Mouse (Mus musculus): ENCODE results near the gene Appl2. TPM values are rescaled to one million over a fixed set of nuclear protein-coding genes. Genes with fewer than 3 reads are reported as not detected.

Appl2 gene
- total RNA-seq, 4 experiments from 2014 or later = 15.9 to 18.4 (median 17.7) TPM

DNA sequence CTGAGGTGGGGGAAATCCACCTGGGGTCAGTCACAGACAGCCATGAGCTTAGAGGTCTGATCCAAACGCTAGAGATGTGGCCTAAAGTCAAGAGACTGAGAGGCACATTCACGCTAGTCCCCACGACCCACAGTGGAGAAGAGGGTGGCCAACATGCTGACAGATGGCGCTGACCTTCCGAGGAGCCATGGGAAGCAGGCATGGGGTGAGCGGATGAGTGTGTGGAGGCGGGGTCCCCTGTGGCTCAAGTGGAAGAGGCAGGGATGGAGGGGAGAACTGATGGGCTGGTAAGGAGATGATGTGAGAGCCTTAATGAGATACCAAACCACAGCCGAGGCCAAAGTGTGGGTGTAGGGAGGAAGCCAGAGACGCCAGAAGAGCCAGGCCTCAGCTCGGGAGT is 16.8 kb downstream of the Appl2 start:
- DNase-seq (ENCODE audit: low spot score in 2 of 2) = no peak

DNA sequence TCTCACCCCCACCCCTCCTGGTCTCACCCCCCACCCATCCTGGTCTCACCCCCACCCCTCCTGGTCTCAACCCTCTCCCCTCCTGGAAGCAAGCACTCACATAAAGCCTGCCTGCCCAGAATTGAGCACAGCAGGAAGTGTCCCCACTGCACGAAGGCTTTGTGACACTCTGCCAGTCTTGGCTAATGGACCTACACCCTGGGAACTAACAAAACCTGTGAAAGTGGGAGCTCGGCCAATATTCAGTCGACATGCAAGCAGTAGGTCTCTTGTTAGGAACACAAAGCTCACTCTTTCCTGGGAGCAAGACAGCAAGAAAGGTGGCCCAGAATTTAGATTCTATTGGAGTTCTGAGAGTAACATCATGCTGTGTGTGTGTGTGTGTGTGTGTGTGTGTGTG is 17.6 kb downstream of the Appl2 start:
- DNase-seq (ENCODE audit: low spot score in 2 of 2) = no peak

DNA sequence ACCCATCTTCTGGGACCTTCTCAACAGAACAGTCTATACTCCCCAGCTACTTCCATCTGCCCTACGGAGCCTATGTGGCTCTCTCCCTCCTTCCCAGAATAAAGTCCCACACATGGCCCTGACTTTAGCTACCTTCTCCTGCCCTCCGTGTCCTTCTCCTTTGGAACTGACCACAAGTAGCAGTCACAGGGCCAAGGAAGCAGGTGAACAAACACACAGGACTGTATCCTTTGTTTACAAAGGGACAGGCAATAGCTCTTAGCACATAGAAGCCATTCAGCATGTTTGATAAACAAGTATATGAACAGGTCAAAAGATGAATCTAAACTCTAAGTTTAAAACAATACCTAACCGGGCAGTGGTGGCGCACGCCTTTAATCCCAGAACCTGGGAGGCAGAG is 18.7 kb downstream of the Appl2 start:
- no peak for DNase-seq (ENCODE audit: low spot score in 2 of 2)

DNA sequence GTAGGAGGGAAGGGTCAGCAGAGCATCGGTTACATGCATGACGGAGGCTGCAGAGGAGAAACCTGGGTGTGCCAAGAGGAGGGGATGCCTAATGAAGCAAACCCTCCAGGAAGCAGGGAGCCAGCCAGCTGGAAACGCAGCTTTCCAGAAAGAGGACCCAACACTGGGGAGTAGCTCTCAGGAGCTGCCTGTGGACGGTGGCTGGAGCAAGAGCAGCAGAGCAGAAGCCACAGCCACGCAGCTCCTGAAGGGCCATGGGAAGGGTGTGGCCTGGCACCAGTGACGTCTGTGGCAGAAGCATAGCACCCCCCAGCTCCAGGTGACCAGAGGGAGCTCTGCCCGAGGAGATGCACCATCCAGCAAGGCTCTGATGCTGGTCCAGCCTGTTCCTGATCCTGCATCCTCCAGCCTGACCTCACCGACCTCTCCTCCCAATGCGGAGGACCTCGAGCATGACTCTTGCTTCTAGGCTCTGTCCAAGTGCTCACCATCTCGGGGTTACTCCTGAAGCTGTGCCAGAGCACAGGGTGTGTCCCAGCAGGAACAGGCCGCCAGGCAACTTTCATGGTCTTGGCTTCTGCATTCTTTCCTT is 19.3 kb downstream of the Appl2 start:
- DNase-seq (ENCODE audit: low spot score in 2 of 2) = peak; percentile 15 to 30

DNA sequence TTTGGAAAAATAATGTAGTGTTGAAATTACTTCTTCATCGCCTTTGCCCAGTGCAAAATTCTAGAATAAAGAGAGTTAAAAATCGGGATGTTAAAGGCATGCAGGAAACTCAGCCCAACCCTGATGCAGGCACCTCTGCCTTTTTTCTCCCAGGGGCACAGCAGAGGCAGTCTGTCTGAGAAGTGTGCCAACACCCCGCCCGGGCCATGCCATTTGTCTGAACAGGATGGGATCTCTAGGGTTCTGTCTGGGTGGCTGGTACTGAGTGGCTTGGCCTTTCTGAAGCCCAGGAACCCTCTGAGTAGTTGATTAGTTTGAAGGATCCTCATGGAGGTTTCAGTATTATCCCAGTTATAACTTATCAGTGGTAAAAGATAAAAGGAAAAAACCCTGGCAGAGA is 20.3 kb downstream of the Appl2 start:
- no peak for DNase-seq (ENCODE audit: low spot score in 2 of 2)

DNA sequence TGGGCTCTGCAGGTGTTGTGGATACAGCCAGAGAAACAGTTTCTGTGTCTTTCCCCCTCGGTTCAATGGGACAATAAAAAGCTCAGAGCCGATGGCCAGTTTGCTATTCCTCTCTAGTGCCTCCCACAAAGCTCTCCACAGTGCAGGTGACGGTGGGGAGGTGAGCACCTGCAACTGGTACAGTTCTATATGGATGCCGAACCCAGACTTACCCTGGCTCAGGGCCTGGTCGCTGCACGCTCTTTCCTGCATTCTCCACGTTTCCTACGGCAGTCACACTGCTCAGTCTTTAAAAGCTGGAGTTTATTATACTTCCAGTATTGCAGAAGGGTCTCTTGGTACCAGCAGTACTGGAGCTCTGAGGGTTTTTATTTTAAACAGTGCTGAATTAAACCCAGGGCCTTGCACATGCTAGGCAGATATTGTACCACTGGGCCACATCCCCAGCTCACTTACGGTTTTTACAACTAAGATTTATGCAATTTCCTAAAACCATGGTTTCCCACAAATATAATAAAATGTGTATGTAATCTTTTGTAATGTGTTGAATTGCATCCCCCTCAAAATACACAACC is 21.3 kb downstream of the Appl2 start:
- DNase-seq (ENCODE audit: low spot score in 2 of 2) = no peak

DNA sequence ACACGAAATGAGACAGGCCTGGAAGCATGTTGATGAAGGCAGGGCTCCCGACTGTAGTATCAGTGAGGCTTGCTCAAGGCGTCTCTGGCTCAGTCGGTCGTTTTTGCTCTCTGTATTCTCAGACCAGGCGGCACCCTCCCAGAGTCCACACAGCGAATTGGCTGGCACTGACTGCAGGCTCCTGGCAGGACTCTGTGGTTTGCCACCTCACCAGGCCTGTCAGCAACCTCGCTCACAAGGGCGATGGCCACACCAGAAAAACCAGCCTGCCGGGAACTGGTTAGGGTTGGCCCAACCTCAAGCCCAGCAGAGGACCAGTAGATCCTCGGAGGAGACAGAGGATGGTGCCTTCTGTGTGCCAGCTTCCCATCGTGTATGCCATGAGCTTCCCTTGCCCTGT is 23.7 kb downstream of the Appl2 start:
- peak in 1 of 2 experiments; percentile 30 for DNase-seq (ENCODE audit: low spot score in 2 of 2)

DNA sequence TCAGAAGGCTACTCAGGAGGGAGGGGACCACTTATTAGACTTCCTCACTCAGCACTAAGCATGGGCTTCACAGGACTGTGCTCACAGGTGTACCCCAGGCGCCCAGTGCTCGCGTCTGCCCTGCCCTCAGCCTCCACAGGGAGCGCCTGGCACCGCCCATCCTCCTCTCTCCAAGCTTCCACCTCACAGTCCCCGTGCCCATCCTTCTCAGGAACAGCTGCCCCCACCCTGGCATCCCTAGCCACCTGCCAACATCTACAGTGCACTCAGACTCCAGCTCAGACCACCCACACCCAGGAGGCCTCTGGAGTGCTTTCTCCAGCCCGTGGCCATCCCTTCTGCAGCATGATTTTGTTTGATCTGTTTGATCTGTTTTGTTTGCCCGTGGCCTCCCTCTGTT is 24.5 kb downstream of the Appl2 start:
- DNase-seq (ENCODE audit: low spot score in 2 of 2) = no peak

DNA sequence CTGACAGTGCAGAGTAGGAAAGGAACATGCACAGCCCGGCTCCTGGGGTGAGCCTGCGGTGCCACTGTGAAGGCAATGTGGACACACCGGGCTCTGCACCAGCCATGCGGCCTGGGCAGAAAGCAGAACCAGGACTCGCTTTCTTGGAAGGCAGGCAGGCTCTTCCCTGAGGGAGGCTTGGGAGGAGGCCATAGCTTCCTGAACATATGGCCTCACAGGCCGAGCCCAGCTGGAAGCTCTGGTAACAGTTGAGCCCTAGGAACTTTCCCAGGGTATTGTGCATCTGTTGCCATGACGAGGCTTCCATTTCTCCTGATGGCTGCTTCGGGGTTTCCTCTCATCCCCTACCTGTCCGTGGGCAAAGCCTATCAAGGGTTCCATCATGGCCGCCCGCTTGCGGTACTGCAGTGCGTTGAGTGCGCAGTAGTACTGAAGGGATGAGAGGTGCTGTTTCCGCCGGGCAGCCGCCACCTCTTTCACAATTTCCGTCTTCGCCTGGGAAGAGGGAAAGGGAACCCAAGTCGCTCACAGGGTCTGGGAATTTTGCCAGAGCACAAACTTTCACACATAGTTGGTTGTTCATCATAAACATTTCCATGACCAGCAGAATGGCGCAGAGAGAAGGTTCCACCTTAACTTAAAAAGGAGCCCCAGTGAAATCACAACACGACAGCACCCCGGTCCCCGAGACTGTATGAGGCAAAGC is 28.0 kb downstream of the Appl2 start:
- DNase-seq (ENCODE audit: low spot score in 2 of 2) = no peak

DNA sequence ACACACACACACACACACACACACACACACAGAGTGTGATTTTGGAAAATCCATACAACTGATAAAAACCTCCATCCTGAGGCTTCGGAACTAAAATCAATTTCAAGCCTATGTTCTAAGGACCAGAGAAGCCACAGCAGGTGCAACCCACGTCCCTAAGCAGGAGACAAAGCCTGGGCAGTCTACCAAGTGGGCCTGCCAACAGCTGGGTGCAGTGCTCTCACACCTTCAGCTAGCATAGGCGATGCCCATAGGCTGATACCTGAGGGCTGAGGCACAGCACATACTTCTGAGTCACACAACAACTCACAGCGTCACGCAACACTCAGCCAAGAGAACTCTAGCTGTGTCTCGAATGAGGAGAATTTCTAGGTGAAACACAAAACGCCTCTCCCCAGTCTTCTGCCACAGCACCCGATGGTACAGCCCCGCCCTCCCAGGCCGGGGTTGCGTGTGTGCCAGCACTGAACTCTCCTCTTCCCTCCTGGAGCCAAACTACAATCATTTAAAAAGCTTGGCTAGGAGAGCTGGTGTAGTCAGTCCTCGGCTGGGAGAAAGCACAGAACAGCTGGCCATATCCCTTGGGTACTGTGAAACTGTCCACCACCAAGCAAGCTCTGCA is 29.6 kb downstream of the Appl2 start:
- DNase-seq (ENCODE audit: low spot score in 2 of 2) = peak; percentile 34 to 55

DNA sequence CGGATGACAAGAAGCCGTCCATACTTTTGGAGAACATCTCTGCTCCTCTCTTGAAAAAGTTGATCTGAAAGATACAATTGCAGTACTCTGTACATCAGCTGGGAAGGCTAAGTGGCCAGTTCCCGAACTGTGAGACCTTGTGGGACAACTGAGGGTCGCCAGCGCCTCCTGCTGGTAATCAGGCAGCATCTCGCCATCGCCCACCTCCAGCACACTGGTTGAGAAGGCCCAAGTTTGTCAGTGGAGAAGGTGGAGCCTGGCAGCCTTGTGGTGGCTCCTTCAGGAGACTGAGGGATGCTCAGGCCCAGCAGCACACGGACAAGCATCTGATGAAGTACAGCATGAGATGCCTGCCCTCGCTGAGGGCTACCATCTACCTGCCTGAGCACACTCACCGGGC is 31.2 kb downstream of the Appl2 start:
- DNase-seq (ENCODE audit: low spot score in 2 of 2) = no peak

DNA sequence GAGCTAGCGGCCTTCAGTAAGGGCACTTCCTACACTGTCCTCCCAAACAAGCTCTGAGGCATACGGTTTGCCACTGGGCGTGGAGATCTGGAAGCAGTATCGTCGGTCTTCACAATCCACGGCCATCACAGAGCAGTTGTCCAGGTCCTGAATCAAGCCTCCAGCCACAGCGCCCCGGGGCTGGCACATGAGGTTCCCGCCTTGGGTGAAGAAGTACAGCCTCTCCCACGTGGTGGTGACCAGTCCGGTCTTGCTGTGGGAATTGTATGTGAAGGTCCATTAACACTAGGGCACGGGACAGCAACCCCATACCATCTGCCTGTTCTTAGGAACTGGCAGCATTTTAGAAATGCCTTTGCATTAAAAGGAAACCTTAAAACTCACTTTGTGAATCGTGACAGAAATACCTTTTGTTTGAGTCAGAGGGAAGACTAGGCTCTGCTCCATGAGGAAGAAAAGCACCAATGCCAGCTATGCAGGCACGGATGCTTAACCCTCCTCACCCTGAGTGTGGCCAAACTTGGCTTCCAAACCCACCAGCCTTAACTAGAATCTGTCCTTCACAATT is 35.8 kb downstream of the Appl2 start:
- DNase-seq (ENCODE audit: low spot score in 2 of 2) = no peak

DNA sequence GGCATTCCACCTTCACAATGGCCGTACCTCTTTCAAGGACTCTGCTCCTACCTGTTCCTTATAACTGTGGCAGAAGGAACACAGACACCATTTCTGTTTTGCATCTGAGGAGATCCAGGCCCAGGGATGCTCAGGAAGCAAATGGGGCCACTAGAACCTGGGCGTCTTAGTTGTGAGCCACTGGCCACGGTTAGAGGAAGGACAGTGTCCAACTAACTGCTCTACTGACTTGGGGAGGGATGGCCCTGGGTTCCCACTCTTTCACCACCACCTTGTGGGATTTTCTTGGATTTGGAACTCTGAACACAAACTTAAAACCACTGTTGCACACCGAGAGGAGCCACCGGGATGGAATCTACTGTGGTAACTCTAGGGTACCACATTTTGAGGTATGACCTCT is 36.7 kb downstream of the Appl2 start:
- no peak for DNase-seq (ENCODE audit: low spot score in 2 of 2)

DNA sequence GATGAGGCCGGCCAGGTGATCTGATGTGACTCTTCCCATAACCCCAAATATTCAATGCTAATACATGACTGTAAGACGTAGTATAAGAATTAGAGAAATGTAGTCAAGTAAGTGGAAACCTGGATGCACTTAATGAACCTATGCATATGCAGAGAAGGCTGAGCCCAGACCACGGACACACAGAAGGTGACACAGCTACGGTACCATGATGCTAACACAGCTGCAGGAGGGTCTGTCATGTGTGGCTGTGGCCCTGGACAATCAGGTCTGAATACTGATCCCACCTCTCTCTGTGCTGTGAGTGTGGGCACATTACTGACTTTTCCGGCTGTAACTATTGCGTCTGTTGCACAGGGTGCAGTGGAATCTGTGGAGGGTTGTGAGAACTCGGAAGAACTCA is 38.0 kb downstream of the Appl2 start:
- no peak for DNase-seq (ENCODE audit: low spot score in 2 of 2)

DNA sequence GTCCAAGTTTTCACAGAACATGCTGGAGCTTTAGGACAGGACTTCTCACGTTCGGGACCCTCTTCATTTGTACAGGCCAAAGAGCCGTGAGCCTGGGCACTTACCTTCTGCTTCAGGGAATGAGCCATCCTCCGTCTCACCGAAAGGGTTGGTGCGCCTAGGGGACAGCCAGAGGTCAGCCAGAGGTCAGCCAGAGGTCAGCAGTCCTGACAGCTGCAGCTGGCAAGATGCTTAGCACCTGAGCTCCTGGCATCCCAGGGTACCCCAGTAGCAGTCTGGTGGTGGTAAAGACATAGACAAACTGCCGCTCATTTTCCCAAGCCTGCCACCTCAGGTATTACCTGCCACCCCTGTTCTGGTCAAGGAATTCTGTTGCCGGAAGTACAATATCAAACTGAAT is 39.9 kb downstream of the Appl2 start:
- DNase-seq (ENCODE audit: low spot score in 2 of 2) = no peak

DNA sequence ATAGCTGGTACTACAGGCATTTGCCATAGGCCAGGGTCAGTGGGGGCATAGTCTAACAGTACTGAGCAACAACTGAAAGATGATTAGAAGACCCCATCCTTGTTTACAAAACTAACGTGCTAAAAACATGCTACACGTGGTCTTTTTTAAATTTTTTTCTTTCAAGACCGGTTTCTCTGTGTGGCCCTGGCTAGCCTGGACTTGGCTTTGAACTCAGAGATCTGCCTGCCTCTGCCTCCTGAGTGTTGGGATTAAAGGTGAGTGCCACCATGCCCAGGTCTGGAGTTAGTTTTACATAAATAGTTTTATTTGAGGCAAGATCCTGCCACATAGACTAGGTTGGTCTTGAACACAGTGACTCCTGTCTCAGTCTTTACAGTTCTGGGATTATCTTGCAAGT is 41.4 kb downstream of the Appl2 start:
- no peak for DNase-seq (ENCODE audit: low spot score in 2 of 2)

DNA sequence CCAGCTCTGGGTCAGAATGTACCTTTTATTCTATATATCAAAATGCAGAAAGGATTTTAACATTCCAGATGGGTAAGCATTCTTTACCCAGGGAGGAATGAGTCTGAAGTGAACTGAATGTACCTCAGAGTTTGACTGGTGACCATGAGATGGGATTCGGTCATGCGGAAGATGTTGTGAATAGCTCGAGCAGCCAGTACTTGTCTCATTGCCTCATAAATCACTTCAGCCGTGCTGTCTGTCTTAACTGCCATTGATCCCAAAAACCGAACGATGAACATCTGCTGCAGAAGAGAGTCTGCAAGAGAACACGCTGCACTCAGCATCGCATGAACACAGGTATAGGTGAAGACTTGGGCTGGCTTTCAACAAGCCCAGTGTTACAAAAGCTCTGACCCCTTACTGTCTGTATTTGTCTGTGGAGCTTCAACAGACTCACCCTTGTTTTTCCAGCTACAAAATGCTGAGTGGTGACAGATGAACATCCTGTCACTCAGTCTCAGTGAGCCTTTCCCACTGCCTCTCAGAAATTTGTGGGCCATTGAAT is 42.8 kb downstream of the Appl2 start:
- DNase-seq (ENCODE audit: low spot score in 2 of 2) = no peak

DNA sequence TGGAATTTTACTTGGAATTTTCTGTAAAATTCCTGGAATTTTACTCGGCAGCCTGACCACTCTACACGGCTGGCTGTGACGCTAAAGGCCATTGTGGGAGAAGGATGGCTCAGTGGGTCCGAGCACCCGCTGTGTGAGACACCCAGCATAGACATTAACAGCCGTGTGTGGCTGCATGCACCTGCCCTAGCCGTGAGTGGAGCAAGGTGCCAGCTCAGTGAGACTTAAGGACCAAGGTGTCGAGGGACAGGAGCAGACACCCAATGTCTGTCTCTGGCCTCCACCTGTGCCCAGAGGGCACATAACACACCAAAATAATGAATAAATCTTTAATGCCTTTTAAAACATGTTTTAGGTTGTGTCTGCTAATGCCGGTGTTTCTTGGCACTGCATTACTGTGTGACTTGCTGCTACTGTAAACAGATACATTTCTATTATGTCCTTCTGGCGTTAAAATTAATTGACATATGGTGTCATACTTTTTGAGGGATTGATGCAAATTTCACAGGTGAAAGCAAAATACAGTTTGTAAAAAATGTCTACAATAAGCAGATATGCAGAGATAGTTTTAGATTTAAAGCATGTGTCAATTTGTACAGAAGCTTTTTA is 44.5 kb downstream of the Appl2 start:
- no peak for DNase-seq (ENCODE audit: low spot score in 2 of 2)

DNA sequence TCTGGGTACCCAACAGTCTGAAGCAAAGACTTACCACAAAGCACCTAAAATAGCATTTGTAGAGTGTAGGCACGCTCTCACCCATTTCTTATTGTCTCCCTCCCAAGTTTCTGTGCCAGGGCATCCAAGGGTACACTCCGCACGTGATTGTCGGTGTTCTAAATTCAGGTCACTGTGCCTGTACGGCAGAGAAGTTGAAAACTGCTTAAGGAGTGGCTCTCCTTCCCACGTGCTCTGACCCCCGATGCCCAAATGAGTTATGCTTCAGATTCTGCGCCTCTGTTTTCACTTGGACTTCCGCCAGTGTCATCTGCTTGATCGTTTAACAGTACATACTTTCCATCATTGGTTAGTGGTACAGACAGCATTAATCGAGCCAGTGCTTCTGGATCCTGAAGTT is 47.9 kb downstream of the Appl2 start:
- DNase-seq (ENCODE audit: low spot score in 2 of 2) = no peak

DNA sequence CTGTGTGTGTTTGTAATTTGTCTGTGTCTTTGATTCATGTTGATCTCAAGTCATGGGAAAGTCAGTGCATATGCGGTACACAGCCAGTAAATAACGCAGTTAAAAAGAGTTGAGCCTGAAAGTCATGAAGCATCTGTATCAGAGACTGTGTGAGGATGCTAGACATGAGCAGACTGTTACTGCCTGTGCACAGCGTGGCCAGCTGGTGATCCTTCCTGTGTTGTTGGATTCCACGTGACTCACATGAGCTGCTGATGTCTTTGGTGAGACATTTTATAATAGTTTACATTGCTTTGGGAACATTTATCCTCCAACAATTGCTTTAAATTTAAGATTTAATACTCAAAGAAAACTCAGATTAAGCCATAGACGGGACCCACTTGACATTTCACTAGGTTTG is 54.0 kb downstream of the Appl2 start:
- no peak for DNase-seq (ENCODE audit: low spot score in 2 of 2)

DNA sequence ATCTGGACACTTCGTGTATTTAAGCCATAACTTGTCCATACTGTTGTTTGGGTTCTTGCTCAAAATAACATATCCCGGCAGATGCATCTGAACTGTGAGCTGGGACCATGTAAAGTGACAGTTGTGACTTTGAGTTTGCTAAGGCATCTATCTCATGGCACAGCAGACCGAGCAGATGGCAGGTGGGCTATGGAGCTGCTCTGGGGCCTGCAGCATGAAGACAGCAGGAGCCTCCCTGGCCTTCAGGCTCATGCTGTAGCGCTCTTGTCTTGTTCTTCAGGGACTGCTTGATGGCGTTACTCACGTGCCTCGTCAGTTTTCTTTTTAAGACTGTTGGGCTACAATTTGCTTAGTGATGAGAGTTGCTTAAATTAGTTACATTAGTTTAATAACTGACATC is 55.9 kb downstream of the Appl2 start:
- no peak for DNase-seq (ENCODE audit: low spot score in 2 of 2)

DNA sequence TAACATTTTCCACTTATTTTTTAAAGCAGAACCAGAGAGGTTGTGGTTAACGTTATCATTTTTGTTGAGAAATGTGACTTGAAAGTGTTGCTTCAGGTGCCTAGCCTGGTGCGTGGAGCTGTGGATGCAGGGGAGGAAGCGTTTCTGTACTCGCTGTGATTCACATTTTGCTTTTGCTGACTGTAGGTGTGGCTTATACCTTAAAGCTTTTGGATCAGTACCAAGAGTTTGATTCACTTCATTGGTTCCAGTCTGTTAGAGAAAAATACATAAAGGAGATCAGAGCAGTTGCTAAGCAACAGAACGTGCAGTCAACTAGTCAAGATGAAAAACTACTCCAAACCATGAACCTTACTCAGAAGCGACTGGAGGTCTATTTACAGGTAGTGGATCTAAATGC is 57.7 kb downstream of the Appl2 start:
- DNase-seq (ENCODE audit: low spot score in 2 of 2) = no peak

Measured in gastrocnemius, adult 8-10 months (tissue).